Mouse (Mus musculus): ENCODE data around the gene Glis3.

Gene Glis3

GRCm38 (mm10) chr19:28679776-28680391 is at the start of gene Glis3:
TSS of gene Glis3 (minus strand) at chr19:28680077.
- peak; percentile 98 for DNase-seq

- peak; percentile 83 for DNase-seq
Measured at GRCm38 (mm10) chr19:28726161-28726880, 46.4 kb upstream of the Glis3 start.

- peak; percentile 55 for DNase-seq
Measured at GRCm38 (mm10) chr19:28724641-28725040, 44.8 kb upstream of the Glis3 start.

GRCm38 (mm10) chr19:28722626-28723025 is 42.7 kb upstream of the Glis3 start:
- DNase-seq: peak; percentile 24

- DNase-seq: peak; percentile 71
Measured at GRCm38 (mm10) chr19:28721834-28722233, 42.0 kb upstream of the Glis3 start.

GRCm38 (mm10) chr19:28720016-28720415 is 40.1 kb upstream of the Glis3 start:
- DNase-seq: no peak

- DNase-seq: peak; percentile 82
Measured at GRCm38 (mm10) chr19:28714674-28715073, 34.8 kb upstream of the Glis3 start.

- no peak for DNase-seq
Measured at GRCm38 (mm10) chr19:28697718-28698117, 17.8 kb upstream of the Glis3 start.

GRCm38 (mm10) chr19:28686398-28686797 is 6.5 kb upstream of the Glis3 start:
- peak; percentile 55 for DNase-seq

GRCm38 (mm10) chr19:28685484-28685883 is 5.6 kb upstream of the Glis3 start:
- DNase-seq: peak; percentile 23

GRCm38 (mm10) chr19:28684347-28684746 is 4.5 kb upstream of the Glis3 start:
- peak; percentile 58 for DNase-seq

GRCm38 (mm10) chr19:28683346-28683745 is 3.5 kb upstream of the Glis3 start:
- peak; percentile 81 for DNase-seq

GRCm38 (mm10) chr19:28679291-28679775 is 544 bp downstream of the Glis3 start:
- no peak for DNase-seq

GRCm38 (mm10) chr19:28678646-28679270 is 1.1 kb downstream of the Glis3 start:
- DNase-seq: peak; percentile 91

GRCm38 (mm10) chr19:28677728-28678438 is 2.0 kb downstream of the Glis3 start:
- peak; percentile 96 for DNase-seq

GRCm38 (mm10) chr19:28677045-28677727 is 2.7 kb downstream of the Glis3 start:
- no peak for DNase-seq

GRCm38 (mm10) chr19:28663781-28664180 is 16.1 kb downstream of the Glis3 start:
- peak; percentile 97 for DNase-seq

- DNase-seq: no peak
Measured at GRCm38 (mm10) chr19:28663148-28663547, 16.7 kb downstream of the Glis3 start.

- peak; percentile 87 for DNase-seq
Measured at GRCm38 (mm10) chr19:28662474-28662873, 17.4 kb downstream of the Glis3 start.

- DNase-seq: no peak
Measured at GRCm38 (mm10) chr19:28660912-28661311, 19.0 kb downstream of the Glis3 start.

- no peak for DNase-seq
Measured at GRCm38 (mm10) chr19:28657686-28658195, 22.1 kb downstream of the Glis3 start.

GRCm38 (mm10) chr19:28656882-28657281 is 23.0 kb downstream of the Glis3 start:
- DNase-seq: no peak
